Mouse (Mus musculus) lung, embryonic 14.5 days (tissue): ENCODE measurements at regions not wholly inside any gene's neighbourhood (a gene's known extent, or its start where the extent isn't known, plus 50 kb on each side); places are given as distances from the start of the nearest gene placed in this dataset.
A peak's percentile ranks its signal among the peaks of the same experiment; 100 is the strongest.

ENCODE experiments used
- ATAC-seq: fragments of 200-750 bp; cut with Nextera tagmentation; 2 replicates; pipeline ENCODE4 v1.8.0; 2017; ENCODE audit warnings: mild to moderate bottlenecking, moderate TSS enrichment, moderate library complexity; ENCODE audit not compliant: insufficient read depth
- DNase-seq: peaks from one replicate; pipeline ENCODE4 v3.0.0-alpha.2; 2015
- H3K27ac ChIP-seq: fragments of 300-500 bp; sonication (generic); 2 replicates; pipeline ENCODE4 v1.5.1; 2014; ENCODE audit warnings: low read depth, mild to moderate bottlenecking, moderate library complexity
- H3K27me3 ChIP-seq: fragments of 300-500 bp; sonication (generic); 2 replicates; pipeline ENCODE4 v1.6.1; 2014; ENCODE audit warnings: low read length, control low read depth; ENCODE audit not compliant: insufficient read depth
- H3K36me3 ChIP-seq: fragments of 300-500 bp; sonication (generic); 2 replicates; pipeline ENCODE4 v1.6.1; 2014; ENCODE audit warnings: control low read depth; ENCODE audit not compliant: insufficient read depth
- H3K4me1 ChIP-seq: fragments of 300-500 bp; sonication (generic); 2 replicates; pipeline ENCODE4 v1.6.1; 2014; ENCODE audit warnings: antibody characterized with exemption, control low read depth; ENCODE audit not compliant: insufficient read depth
- H3K4me2 ChIP-seq: fragments of 300-500 bp; sonication (generic); 2 replicates; pipeline ENCODE4 v1.6.1; 2014; ENCODE audit warnings: mild to moderate bottlenecking
- H3K4me3 ChIP-seq: fragments of 300-500 bp; sonication (generic); 2 replicates; pipeline ENCODE4 v1.5.1; 2014; ENCODE audit warnings: low read depth, low read length
- H3K9ac ChIP-seq: fragments of 300-500 bp; sonication (generic); 2 replicates; pipeline ENCODE4 v1.6.1; 2014
- H3K9me3 ChIP-seq: fragments of 300-500 bp; sonication (generic); 2 replicates; pipeline ENCODE4 v1.6.1; 2016; ENCODE audit warnings: low read depth, low read length, control low read depth
- CTCF ChIP-seq: IDR thresholded peaks from 2 replicates; pipeline ENCODE4 v1.5.1; 2016; ENCODE audit warnings: antibody characterized with exemption, low read depth
- WGBS: fragments of 180-500 bp; shearing (Covaris S2); extraction: QIAGEN DNeasy Blood & Tissue Kit; methylation state at CpG from one replicate; pipeline ENCODE4 v1.1.7; 2014; 5-methylcytosine and 5-hydroxymethylcytosine counted together

DNA sequence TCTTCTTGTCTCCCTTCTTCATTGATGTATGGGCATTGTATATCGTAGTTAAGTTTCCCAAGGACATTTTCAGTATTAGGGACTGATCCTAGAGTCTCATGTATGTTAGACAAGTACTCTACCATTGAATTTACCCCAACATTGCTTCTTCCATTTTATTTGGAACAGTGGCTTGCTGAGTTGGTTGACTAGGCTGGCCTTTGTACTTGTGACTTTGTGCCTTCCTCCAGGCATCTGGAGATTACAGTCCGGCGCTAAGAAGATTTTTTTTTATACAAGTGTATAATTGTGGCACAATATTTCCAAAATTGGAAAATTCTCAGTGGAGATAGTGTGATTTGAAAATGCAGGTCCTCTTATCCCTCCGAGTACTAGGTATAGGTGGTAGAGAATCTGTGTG, 1165.5 kb upstream of the A1bg start:
- H3K4me3 ChIP-seq = no peak overlapping the region
- 89% methylated on average over 4 of the region's 4 CpGs for WGBS
- H3K4me2 ChIP-seq = no peak overlapping the region
- DNase-seq (no peak), ATAC-seq (no peak)
- no peaks in the 10 kb centered on the region for H3K9me3 ChIP-seq
- peaks cover 5% of the 10 kb centered on the region; the same call in 1 of the 2 replicates for H3K4me1 ChIP-seq
- no peak overlapping the region for H3K9ac ChIP-seq
- no peak overlapping the region for H3K27ac ChIP-seq
- no peaks in the 10 kb centered on the region for H3K36me3 ChIP-seq
- H3K27me3 ChIP-seq = no peaks in the 10 kb centered on the region
- TF ChIP-seq CTCF = no peak

DNA sequence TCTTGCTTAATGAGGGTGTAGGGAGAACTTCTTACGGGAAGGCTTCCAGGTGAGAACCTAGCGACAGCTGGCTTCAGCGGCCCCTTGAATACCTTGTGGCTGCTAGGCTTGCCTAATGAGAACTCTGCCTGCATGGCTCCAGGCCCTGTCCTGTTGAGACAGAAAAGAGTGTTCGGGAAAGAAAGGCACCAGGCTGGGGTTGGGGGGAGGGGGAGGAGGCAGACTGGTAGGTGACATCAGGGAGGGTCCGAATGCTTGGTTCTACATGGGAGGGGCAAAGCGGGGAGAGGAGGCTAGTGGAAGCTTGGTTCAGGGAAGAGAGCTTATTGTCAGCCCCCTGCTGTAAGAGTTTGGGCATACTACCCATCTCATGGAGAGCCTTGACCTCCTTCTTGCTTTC, 1164.9 kb upstream of the A1bg start:
- Histone ChIP-seq H3K9me3 (no peaks in the 10 kb centered on the region), H3K4me3 (no peak overlapping the region), H3K9ac (no peak overlapping the region), H3K27ac (no peak overlapping the region), H3K4me1 (peaks cover 4% of the 10 kb centered on the region; the same call in 1 of the 2 replicates), H3K27me3 (no peaks in the 10 kb centered on the region), H3K4me2 (no peak overlapping the region), H3K36me3 (no peaks in the 10 kb centered on the region)
- 69% methylated on average over 6 of the region's 6 CpGs for WGBS
- TF ChIP-seq CTCF = no peak
- DNase-seq (no peak), ATAC-seq (no peak)

DNA sequence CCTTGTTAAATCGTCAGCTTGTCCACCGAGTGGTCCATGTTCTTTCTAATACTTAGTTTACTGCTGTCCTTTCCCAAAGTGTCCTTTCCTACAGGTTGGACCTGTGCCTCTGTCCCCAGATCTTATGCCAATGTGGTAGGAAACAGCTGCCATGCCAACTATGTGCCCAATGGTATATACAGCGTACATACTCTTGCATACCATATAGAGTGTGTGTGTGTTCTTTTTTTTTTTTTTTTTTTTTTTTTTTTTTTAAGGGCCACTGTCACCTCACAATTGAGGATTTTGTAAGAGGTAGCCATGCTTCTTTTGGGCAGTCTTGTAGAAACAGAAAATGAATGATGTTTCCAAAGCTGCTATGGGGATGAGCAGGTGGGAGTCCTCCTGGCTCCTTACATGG, 1163.2 kb upstream of the A1bg start:
- ATAC-seq (no peak), DNase-seq (no peak)
- Histone ChIP-seq H3K9ac (no peak overlapping the region), H3K27ac (no peak overlapping the region), H3K4me1 (no peaks in the 10 kb centered on the region), H3K36me3 (no peaks in the 10 kb centered on the region), H3K27me3 (no peaks in the 10 kb centered on the region), H3K4me2 (no peak overlapping the region), H3K9me3 (no peaks in the 10 kb centered on the region), H3K4me3 (no peak overlapping the region)
- WGBS = 93% methylated on average over 3 of the region's 3 CpGs
- TF ChIP-seq CTCF = no peak

DNA sequence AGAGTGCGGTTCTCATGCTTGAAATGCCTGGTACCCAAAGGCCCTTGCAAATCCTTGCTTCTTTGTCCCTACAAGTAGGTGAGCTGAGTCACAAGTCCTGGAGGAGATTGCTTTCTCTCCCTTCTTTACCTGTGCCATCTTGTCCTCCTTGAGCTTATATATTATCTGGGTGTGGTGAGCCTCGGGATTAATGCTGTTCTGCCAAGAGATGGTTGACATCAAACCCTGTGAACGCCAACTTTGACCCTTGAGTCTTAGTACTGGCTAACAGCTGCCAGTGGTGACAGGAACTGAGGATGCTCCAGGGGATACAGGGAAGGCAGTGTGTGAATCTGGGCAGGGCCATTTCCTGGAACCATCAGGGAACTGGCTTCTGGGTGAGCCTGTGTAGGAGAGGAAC, 1160.5 kb upstream of the A1bg start:
- no peak for TF ChIP-seq CTCF
- no peak overlapping the region for H3K4me3 ChIP-seq
- DNase-seq (no peak), ATAC-seq (no peak)
- H3K4me2 ChIP-seq = no peak overlapping the region
- H3K27ac ChIP-seq = no peak overlapping the region
- H3K4me1 ChIP-seq = peaks cover 3% of the 10 kb centered on the region; the same call in 1 of the 2 replicates
- no peak overlapping the region for H3K9ac ChIP-seq
- 81% methylated on average over 3 of the region's 3 CpGs for WGBS
- H3K27me3 ChIP-seq = no peaks in the 10 kb centered on the region
- no peaks in the 10 kb centered on the region for H3K9me3 ChIP-seq
- no peaks in the 10 kb centered on the region for H3K36me3 ChIP-seq

DNA sequence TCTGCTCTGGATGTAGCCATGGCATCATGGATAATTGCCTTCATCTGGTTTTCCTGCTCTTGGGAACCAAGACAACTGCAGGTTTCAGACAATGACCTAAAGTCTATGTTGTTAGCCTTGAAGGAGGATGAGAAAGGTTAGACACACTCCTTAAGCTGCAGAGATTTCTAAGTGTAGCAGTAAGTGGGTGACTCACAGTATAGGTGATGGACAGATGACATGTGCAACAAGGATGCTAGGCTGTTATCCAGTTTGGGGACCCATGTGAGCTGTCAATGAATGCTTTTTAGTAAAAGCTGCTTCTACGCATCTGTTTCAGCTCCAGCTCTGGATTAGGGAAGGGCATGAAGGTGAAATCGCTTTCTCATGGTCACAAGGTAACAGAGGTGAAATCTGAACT, 1159.7 kb upstream of the A1bg start:
- ATAC-seq = no peak
- Histone ChIP-seq H3K4me1 (peaks cover 3% of the 10 kb centered on the region; the same call in 1 of the 2 replicates), H3K27me3 (no peaks in the 10 kb centered on the region), H3K4me2 (no peak overlapping the region), H3K9ac (no peak overlapping the region), H3K27ac (no peak overlapping the region), H3K36me3 (no peaks in the 10 kb centered on the region), H3K9me3 (no peaks in the 10 kb centered on the region), H3K4me3 (no peak overlapping the region)
- TF ChIP-seq CTCF = no peak
- WGBS = 98% methylated on average over 2 of the region's 2 CpGs
- no peak for DNase-seq

DNA sequence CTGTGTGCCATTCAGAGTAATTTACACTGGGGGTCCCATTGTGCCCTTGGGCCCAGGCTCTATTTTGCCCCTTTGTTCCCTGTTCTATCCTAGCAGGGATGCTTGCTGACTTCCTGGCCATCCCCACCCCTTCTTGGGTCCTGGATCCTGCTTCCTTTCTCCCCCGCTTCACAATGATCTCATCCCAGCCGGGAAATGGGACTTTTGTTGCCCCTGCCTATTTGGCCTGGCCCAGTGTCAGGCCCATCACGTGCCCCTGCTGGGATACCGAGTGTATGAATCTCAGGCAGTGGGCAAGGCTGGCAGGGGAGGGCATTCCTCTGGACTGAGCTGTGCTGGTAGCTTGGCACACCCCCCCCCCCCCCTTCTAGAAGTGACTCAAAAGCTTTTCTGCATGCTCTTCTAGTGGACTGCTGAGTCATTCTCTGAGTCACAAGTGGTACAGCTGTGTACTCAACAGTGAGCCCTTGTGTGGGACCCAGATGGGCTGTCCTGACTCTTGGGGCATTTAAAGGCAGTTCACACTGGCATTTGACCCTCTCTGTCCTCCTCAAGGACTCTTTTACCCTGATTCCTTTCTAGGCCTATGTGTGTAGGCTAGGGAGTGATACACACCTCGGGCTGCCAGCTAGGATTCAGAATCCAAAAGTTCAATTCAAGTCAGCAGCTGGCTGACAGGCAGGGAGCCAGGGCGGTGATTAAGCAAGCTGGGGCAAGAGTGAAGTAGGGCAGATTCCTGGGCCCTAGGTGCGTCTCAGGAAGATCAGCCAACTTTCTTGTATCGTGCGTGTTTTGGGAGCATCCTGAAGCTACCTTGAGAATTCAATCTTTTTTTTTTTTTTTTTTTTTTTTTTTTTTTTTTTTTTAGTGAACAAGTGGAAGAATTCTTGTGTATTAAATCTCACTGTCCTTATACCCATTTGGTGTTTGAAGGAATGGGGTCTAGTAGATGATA, 1156.6 kb upstream of the A1bg start:
- no peak for TF ChIP-seq CTCF
- H3K4me2 ChIP-seq = no peak overlapping the region
- DNase-seq (peak; percentile 56), ATAC-seq (peak; percentile 83)
- no peaks in the 10 kb centered on the region for H3K9me3 ChIP-seq
- no peak overlapping the region for H3K4me3 ChIP-seq
- H3K27ac ChIP-seq = no peak overlapping the region; the same call in 1 of the 2 replicates
- no peaks in the 10 kb centered on the region for H3K36me3 ChIP-seq
- WGBS = 59% methylated on average over 9 of the region's 9 CpGs
- no peak overlapping the region for H3K9ac ChIP-seq
- peaks cover 3% of the 10 kb centered on the region; the same call in 1 of the 2 replicates for H3K4me1 ChIP-seq
- no peaks in the 10 kb centered on the region for H3K27me3 ChIP-seq

DNA sequence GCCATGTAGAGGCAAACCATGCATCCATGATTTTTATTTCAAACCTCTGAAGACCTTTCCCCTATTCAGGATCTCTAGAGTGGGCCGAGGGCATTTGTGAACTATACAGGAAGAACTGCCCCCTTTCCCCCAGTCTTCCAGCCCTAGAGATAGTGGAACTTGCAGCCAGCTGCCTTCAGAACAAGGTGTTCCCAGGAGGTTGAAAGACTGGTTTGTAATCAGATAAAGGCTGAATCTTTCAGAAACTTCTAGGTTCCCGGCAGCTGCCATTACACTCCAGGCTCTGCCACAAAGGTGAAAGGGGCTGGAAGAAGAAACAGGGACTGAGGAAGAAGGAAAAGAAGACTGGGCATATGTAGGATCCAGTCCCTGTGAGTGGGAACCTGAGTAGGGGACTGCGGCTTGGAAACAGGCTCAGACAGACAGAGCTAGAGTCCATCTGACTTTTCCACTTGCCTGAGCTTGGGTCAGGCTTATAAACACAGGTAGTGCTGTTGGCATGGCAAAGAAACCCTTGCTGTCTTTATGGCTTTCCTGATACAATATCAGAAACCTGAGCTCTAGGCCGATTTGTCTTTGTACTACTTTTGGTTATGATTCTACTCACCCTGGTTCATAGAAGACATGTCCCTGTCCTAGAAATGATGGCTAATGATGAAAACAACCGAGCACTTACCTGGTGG, 1153.9 kb upstream of the A1bg start:
- Histone ChIP-seq H3K9ac (no peak overlapping the region), H3K27me3 (no peaks in the 10 kb centered on the region), H3K27ac (no peak overlapping the region), H3K4me1 (peaks cover 3% of the 10 kb centered on the region; the same call in 1 of the 2 replicates), H3K4me2 (no peak overlapping the region), H3K36me3 (no peaks in the 10 kb centered on the region), H3K9me3 (no peaks in the 10 kb centered on the region), H3K4me3 (no peak overlapping the region)
- no peak for TF ChIP-seq CTCF
- WGBS = 84% methylated on average over 5 of the region's 5 CpGs
- DNase-seq = no peak
- no peak for ATAC-seq
